Comparison of ENCODE assay signal across 14 mouse cellular contexts in genomic region chr6:94935706-94936105, GRCm38 (mm10).
"Had no signal": no experiment of that assay in that cellular context is flagged by ENCODE, and none has a peak within 500 bp of the region (broad histone marks: within the 10 kb centered on the region; RNA-seq: fewer than 3 reads in every experiment).

No protein-coding gene starts in this region.

- H3K4me3 ChIP-seq: limb, embryonic 13.5 days; midbrain, embryonic 10.5 days; neural tube, embryonic 12.5 days; stomach, embryonic 15.5 days had no signal

- H3K4me2 ChIP-seq: limb, embryonic 13.5 days; liver, embryonic 11.5 days; lung, embryonic 14.5 days; neural tube, embryonic 12.5 days; stomach, embryonic 15.5 days had no signal

- H3K36me3 ChIP-seq: limb, embryonic 13.5 days; midbrain, embryonic 10.5 days; neural tube, embryonic 12.5 days; stomach, embryonic 15.5 days had no signal

- DNase-seq: kidney, postnatal 10 days; left cerebral cortex, postnatal 4 days; lung, embryonic 14.5 days; lung, postnatal 10 days; lung, postnatal 4 days; midbrain, embryonic 14.5 days; spleen, adult 18-20 months; thymus, adult 2 months; thymus, postnatal 25 days had no signal

- H3K9ac ChIP-seq: limb, embryonic 13.5 days; lung, embryonic 14.5 days; neural tube, embryonic 12.5 days; stomach, embryonic 15.5 days had no signal

- H3K27me3 ChIP-seq: limb, embryonic 13.5 days; neural tube, embryonic 12.5 days; stomach, embryonic 15.5 days had no signal

- H3K27ac ChIP-seq: limb, embryonic 13.5 days; midbrain, embryonic 10.5 days; neural tube, embryonic 12.5 days; stomach, embryonic 15.5 days had no signal

- H3K9me3 ChIP-seq: limb, embryonic 13.5 days; midbrain, embryonic 10.5 days; neural tube, embryonic 12.5 days; stomach, embryonic 15.5 days had no signal

- H3K4me1 ChIP-seq: midbrain, embryonic 10.5 days; neural tube, embryonic 12.5 days; stomach, embryonic 15.5 days had no signal
